Mouse (Mus musculus) limb, embryonic 15.5 days (tissue): ENCODE measurements around the gene Ptpro. TPM values are rescaled to one million over a fixed set of nuclear protein-coding genes. Genes with fewer than 3 reads are reported as not detected.
"Not testable (repeated sequence)": the region's sequence is repeated elsewhere in the genome, so short reads cannot be mapped to it uniquely, and the experiment has no call there.

ENCODE experiments used
- ATAC-seq: fragments of 200-750 bp; cut with Nextera tagmentation; 2 replicates; pipeline ENCODE4 v1.8.0; 2017; ENCODE audit warnings: low read depth, moderate TSS enrichment; ENCODE audit not compliant: insufficient number of reproducible peaks, low FRiP score, low TSS enrichment
- H3K27ac ChIP-seq: fragments of 300-500 bp; sonication (generic); 2 replicates; pipeline ENCODE4 v1.5.1; 2015; ENCODE audit warnings: moderate library complexity, mild to moderate bottlenecking, inconsistent platforms
- H3K27me3 ChIP-seq: fragments of 300-500 bp; sonication (generic); 2 replicates; pipeline ENCODE4 v1.6.1; 2015; ENCODE audit warnings: inconsistent platforms
- H3K36me3 ChIP-seq: fragments of 300-500 bp; sonication (generic); 2 replicates; pipeline ENCODE4 v1.6.1; 2015; ENCODE audit warnings: inconsistent platforms
- H3K4me1 ChIP-seq: fragments of 300-500 bp; sonication (generic); 2 replicates; pipeline ENCODE4 v1.6.1; 2015; ENCODE audit warnings: inconsistent platforms
- H3K4me2 ChIP-seq: fragments of 300-500 bp; sonication (generic); 2 replicates; pipeline ENCODE4 v1.6.1; 2015; ENCODE audit warnings: mild to moderate bottlenecking, inconsistent platforms
- H3K4me3 ChIP-seq: fragments of 300-500 bp; sonication (generic); 2 replicates; pipeline ENCODE4 v1.5.1; 2015; ENCODE audit warnings: mild to moderate bottlenecking, inconsistent platforms
- H3K9ac ChIP-seq: fragments of 300-500 bp; sonication (generic); 2 replicates; pipeline ENCODE4 v1.6.1; 2015; ENCODE audit warnings: inconsistent platforms
- H3K9me3 ChIP-seq: fragments of 300-500 bp; sonication (generic); 2 replicates; pipeline ENCODE4 v1.6.1; 2016; ENCODE audit warnings: inconsistent platforms
- WGBS: fragments of 180-500 bp; shearing (Covaris S2); methylation state at CpG from one replicate; pipeline ENCODE4 v1.1.7; 2015; 5-methylcytosine and 5-hydroxymethylcytosine counted together
- polyA plus RNA-seq: library from polyadenylated mRNA; unstranded; fragments of >200 nt; fragmentation: Nextera tagmentation; extraction: Ambion mirVana; gene quantifications from 2 replicates; pipeline ENCODE4 v1.2.1, GENCODE M21; 2015

Ptpro gene
- polyA plus RNA-seq, 1 experiment from 2014 or later: 2.5 TPM

DNA sequence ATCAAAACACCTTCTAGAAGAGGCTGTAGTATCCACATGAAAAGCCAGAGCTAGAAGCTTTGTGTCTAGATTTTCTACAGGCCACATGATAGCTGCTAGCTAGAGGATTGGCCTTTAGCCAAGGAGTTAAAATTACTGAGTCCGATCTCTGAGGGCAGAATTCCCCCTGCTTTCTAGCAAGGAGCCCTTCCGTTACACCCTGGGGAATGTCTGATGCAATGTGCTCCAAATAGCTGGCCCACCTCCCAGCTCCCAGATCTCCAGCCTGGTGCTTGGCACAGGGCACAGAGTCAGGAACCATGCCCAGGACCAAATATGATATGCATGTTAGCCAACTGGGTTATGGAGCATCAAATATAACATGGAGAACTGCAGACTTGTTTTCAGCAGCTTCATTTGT is 213.1 kb downstream of the Ptpro start:
- 8% methylated on average over 2 of the region's 2 CpGs for WGBS
- Histone ChIP-seq H3K36me3 (no peaks in the 10 kb centered on the region), H3K4me1 (0 out of 2 replicates have a peak, but pooled peaks cover 2% of the 10 kb centered on the region), H3K27me3 (0 out of 2 replicates have a peak, but pooled peaks cover 3% of the 10 kb centered on the region), H3K27ac (no peak overlapping the region), H3K9me3 (no peaks in the 10 kb centered on the region), H3K9ac (no peak overlapping the region), H3K4me2 (no peak overlapping the region), H3K4me3 (no peak overlapping the region)
- 0 out of 2 replicates have a peak, but pooled peaks have one; percentile 30 for ATAC-seq

DNA sequence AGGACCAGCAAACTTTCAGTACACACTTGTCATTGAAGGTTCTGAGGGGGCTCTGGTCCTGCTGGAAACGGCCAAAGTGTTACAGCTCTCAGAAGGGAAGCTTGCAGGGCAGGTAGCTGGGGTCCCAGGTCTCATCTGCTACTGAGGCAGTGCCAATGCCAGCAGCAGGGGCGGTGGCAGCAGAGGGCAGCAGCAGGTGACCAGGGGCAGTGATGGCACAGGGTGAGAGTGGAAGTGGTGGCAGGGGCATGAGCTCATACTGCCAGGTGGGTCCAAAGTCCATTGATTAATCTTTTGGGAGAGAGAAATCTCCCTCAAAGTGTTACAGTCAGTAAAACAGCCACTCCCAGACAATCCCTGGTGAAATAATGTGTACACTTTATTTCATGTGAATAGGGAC is 214.1 kb downstream of the Ptpro start:
- 77% methylated on average over 2 of the region's 2 CpGs for WGBS
- H3K4me2 ChIP-seq: no peak overlapping the region
- no peak for ATAC-seq

DNA sequence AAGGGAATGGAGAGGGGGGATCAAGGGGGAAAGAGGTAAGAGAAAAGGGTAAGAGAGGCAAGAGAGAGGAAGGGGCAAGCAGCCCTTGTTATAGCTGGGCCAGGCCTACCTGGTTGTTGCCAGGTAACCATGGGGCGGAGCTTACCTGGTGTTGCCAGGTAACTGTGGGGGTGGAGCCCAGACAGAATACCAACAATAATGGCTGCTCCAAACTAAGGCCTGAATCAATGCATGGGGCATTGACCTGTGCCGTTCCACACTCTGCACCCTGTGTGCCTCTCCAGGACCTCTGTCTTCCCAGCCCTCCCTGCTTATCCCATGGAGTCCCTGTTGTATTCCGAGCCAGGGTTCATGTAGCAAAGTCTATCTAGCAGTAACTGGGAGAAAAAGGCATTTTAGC is 215.6 kb downstream of the Ptpro start:
- H3K9ac ChIP-seq: no peak overlapping the region
- no peaks in the 10 kb centered on the region for H3K27me3 ChIP-seq
- no peak overlapping the region for H3K27ac ChIP-seq
- H3K36me3 ChIP-seq: no peaks in the 10 kb centered on the region
- peaks cover 15% of the 10 kb centered on the region for H3K4me1 ChIP-seq
- 93% methylated on average over 3 of the region's 3 CpGs for WGBS
- ATAC-seq: no peak
- no peak overlapping the region for H3K4me3 ChIP-seq
- no peak overlapping the region for H3K4me2 ChIP-seq
- no peaks in the 10 kb centered on the region for H3K9me3 ChIP-seq

More for the DNA sequence above, 214.1 kb downstream of the Ptpro start:
- no peak overlapping the region for H3K9ac ChIP-seq
- no peaks in the 10 kb centered on the region for H3K36me3 ChIP-seq
- H3K9me3 ChIP-seq: no peaks in the 10 kb centered on the region
- no peak overlapping the region for H3K27ac ChIP-seq
- no peak overlapping the region for H3K4me3 ChIP-seq
- H3K4me1 ChIP-seq: peaks cover 11% of the 10 kb centered on the region
- H3K27me3 ChIP-seq: 0 out of 2 replicates have a peak, but pooled peaks cover 3% of the 10 kb centered on the region

- Histone ChIP-seq H3K9ac (no peak overlapping the region), H3K36me3 (no peaks in the 10 kb centered on the region), H3K27me3 (no peaks in the 10 kb centered on the region), H3K9me3 (no peaks in the 10 kb centered on the region), H3K4me1 (peaks cover 15% of the 10 kb centered on the region), H3K27ac (no peak overlapping the region), H3K4me2 (no peak overlapping the region), H3K4me3 (no peak overlapping the region)
- WGBS: 98% methylated on average over 4 of the region's 4 CpGs
- no peak for ATAC-seq
Observed at GRCm38 (mm10) chr6:137469541-137469940, 217.4 kb downstream of the Ptpro start.

DNA sequence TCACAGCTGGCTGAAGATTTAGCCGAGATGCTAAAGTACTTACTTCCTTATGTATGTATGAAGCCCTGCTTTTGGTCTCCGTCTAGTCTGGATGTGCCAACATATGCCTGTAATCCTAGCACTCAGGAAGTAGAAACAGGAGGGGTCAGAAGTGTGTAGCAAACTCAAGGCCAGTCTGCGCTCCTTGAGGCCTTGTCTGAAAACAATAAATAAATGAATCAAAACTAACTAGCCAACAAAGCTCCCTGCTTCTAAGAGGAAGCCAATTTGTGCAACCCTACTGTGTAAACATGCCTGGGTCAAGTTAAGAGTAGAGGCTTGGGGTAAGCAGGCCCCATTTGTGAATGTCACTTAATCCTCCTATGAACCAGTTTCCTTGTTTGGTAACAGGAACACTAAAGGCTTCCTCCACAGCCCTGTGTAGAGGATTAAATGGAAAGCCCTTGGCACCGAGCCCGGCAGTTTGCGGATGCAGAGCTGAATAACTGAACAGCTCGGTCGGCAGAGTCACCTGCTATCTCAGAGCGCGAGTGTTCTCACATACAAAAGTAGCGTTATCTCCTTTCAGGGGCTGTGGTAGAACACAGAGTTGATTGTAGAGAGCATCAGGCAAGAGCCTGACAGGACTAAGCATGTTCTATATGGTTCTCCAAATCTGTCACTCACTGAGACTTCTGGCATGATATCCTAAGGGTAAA is 218.9 kb downstream of the Ptpro start:
- Histone ChIP-seq H3K36me3 (no peaks in the 10 kb centered on the region), H3K9me3 (no peaks in the 10 kb centered on the region), H3K4me2 (no peak overlapping the region), H3K4me1 (peaks cover 13% of the 10 kb centered on the region), H3K27ac (peak overlapping the region; percentile 39), H3K9ac (no peak overlapping the region), H3K27me3 (no peaks in the 10 kb centered on the region), H3K4me3 (no peak overlapping the region)
- 21% methylated on average over 11 of the region's 11 CpGs for WGBS
- ATAC-seq: peak; percentile 72

DNA sequence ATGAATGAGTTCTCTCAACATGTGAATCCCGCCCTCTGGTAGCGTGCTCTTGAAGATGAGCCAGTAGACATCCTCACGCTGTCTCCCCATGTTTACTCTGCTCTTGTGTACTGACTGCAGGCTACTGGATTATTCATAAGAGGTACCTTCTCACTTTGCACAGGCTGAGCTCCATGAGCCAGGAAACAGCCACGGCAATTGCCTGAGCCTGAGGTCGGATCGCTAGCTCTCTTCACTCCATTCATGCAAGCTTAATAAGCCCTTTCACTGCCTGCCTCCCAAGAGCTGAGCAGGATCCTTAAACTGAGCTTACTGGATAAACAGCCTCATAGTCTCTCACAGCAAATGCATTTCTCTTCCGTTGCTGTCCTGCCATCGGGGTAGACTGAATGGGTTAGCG is 220.0 kb downstream of the Ptpro start:
- Histone ChIP-seq H3K27ac (no peak overlapping the region), H3K9ac (no peak overlapping the region), H3K4me1 (peaks cover 13% of the 10 kb centered on the region), H3K36me3 (peaks cover 5% of the 10 kb centered on the region; the same call in 1 of the 2 replicates), H3K4me2 (no peak overlapping the region), H3K9me3 (no peaks in the 10 kb centered on the region), H3K27me3 (no peaks in the 10 kb centered on the region), H3K4me3 (no peak overlapping the region)
- 73% methylated on average over 9 of the region's 9 CpGs for WGBS
- no peak for ATAC-seq

GRCm38 (mm10) chr6:137473433-137473832 is 221.3 kb downstream of the Ptpro start:
- H3K9ac ChIP-seq: no peak overlapping the region
- H3K4me3 ChIP-seq: no peak overlapping the region
- H3K27me3 ChIP-seq: no peaks in the 10 kb centered on the region
- H3K4me2 ChIP-seq: no peak overlapping the region
- peaks cover 5% of the 10 kb centered on the region; the same call in 1 of the 2 replicates for H3K36me3 ChIP-seq
- no peak for ATAC-seq
- 63% methylated on average over 1 of the region's 1 CpGs for WGBS
- H3K9me3 ChIP-seq: no peaks in the 10 kb centered on the region
- no peak overlapping the region for H3K27ac ChIP-seq
- peaks cover 13% of the 10 kb centered on the region for H3K4me1 ChIP-seq

GRCm38 (mm10) chr6:137475695-137476094 is 223.6 kb downstream of the Ptpro start:
- not testable (repeated sequence) for ATAC-seq, H3K9ac ChIP-seq, H3K27ac ChIP-seq, H3K4me3 ChIP-seq, H3K4me2 ChIP-seq, H3K27me3 ChIP-seq, H3K4me1 ChIP-seq, H3K9me3 ChIP-seq
- 93% methylated on average over 5 of the region's 5 CpGs for WGBS
- peaks cover 12% of the 10 kb centered on the region for H3K36me3 ChIP-seq

GRCm38 (mm10) chr6:137482891-137483290 is 230.8 kb downstream of the Ptpro start:
- H3K4me3 ChIP-seq: no peak overlapping the region
- H3K9me3 ChIP-seq: no peaks in the 10 kb centered on the region
- H3K27ac ChIP-seq: no peak overlapping the region
- no peak for ATAC-seq
- H3K27me3 ChIP-seq: no peaks in the 10 kb centered on the region
- no peak overlapping the region for H3K4me2 ChIP-seq
- H3K9ac ChIP-seq: no peak overlapping the region
- no peaks in the 10 kb centered on the region for H3K4me1 ChIP-seq
- H3K36me3 ChIP-seq: peaks cover 17% of the 10 kb centered on the region
- WGBS: 87% methylated on average over 7 of the region's 7 CpGs

DNA sequence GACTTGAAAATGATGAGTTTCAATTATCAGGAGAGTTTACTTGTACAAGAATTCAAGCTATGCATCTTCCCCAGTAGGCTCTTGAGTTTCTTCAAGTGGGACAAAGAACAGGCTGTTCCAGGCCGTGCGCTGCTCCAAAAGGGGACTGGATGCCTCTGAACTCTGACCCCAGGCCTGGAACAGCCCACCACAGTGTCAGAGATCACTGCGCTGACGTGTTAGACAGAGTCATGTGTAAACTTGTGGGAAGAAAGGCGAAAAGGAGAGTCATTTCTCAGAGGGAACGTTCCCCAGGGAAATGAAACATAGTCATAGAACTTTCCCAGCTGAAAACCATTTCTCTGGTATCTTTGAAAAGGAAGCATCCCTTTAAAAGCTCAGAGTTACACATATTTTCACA is 235.3 kb downstream of the Ptpro start:
- H3K27ac ChIP-seq: no peak overlapping the region
- ATAC-seq: no peak
- peaks cover 6% of the 10 kb centered on the region for H3K36me3 ChIP-seq
- WGBS: 66% methylated on average over 6 of the region's 6 CpGs
- H3K9me3 ChIP-seq: no peaks in the 10 kb centered on the region
- no peak overlapping the region for H3K9ac ChIP-seq
- H3K27me3 ChIP-seq: no peaks in the 10 kb centered on the region
- H3K4me3 ChIP-seq: no peak overlapping the region
- H3K4me1 ChIP-seq: no peaks in the 10 kb centered on the region
- H3K4me2 ChIP-seq: no peak overlapping the region

GRCm38 (mm10) chr6:137490115-137490514 is 238.0 kb downstream of the Ptpro start:
- H3K9me3 ChIP-seq: no peaks in the 10 kb centered on the region
- no peaks in the 10 kb centered on the region for H3K4me1 ChIP-seq
- WGBS: 91% methylated on average over 14 of the region's 14 CpGs
- no peak for ATAC-seq
- H3K27me3 ChIP-seq: no peaks in the 10 kb centered on the region
- peaks cover 7% of the 10 kb centered on the region for H3K36me3 ChIP-seq
- H3K4me2 ChIP-seq: no peak overlapping the region
- H3K27ac ChIP-seq: no peak overlapping the region
- no peak overlapping the region for H3K4me3 ChIP-seq
- no peak overlapping the region for H3K9ac ChIP-seq

DNA sequence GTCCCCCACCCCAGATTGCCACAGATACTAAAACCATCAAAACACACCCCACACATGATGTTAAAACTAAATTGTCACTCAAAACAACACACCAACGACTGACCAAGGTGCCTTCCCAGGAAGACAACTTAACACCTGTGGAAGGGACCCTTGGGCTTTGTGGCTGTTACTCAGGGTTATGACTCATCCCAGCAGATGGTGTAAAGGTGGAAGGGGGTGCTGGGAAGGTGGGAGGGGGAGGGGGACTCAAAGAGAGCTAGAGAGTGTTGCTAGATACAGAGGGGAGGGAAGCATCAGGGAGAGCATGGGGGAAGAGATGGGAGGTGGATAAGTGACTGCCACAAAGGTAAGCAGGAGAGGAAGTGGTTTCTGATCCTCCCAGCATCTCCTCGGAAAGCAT is 239.5 kb downstream of the Ptpro start:
- 53% methylated on average over 2 of the region's 2 CpGs for WGBS
- Histone ChIP-seq H3K9me3 (no peaks in the 10 kb centered on the region), H3K27ac (no peak overlapping the region), H3K4me2 (no peak overlapping the region), H3K36me3 (peaks cover 12% of the 10 kb centered on the region), H3K27me3 (no peaks in the 10 kb centered on the region), H3K4me1 (no peaks in the 10 kb centered on the region), H3K4me3 (no peak overlapping the region), H3K9ac (no peak overlapping the region)
- no peak for ATAC-seq
